Mouse (Mus musculus) heart, embryonic 10.5 days (tissue): ENCODE data around the gene Mtif2. TPM values are rescaled to one million over a fixed set of nuclear protein-coding genes. Genes with fewer than 3 reads are reported as not detected.
A peak's percentile ranks its signal among the peaks of the same experiment; 100 is the strongest.

Source experiments
- DNase-seq: peaks from one replicate; pipeline ENCODE4 v3.0.0-alpha.2; 2017; ENCODE audit warnings: low spot score
- H3K27ac ChIP-seq: fragments of 300-500 bp; sonication (generic); 2 replicates; pipeline ENCODE4 v1.5.1; 2016; ENCODE audit warnings: mild to moderate bottlenecking
- H3K27me3 ChIP-seq: fragments of 300-500 bp; sonication (generic); 2 replicates; pipeline ENCODE4 v1.6.1; 2016; ENCODE audit warnings: mild to moderate bottlenecking; ENCODE audit not compliant: poor library complexity, insufficient read depth, severe bottlenecking
- H3K36me3 ChIP-seq: fragments of 300-500 bp; sonication (generic); 2 replicates; pipeline ENCODE4 v1.6.1; 2016; ENCODE audit warnings: mild to moderate bottlenecking, moderate library complexity
- H3K4me1 ChIP-seq: fragments of 300-500 bp; sonication (generic); 2 replicates; pipeline ENCODE4 v1.6.1; 2016; ENCODE audit warnings: mild to moderate bottlenecking
- H3K4me3 ChIP-seq: fragments of 300-500 bp; sonication (generic); 2 replicates; pipeline ENCODE4 v1.5.1; 2016; ENCODE audit warnings: mild to moderate bottlenecking, moderate library complexity
- H3K9me3 ChIP-seq: fragments of 300-500 bp; sonication (generic); 2 replicates; pipeline ENCODE4 v1.6.1; 2016; ENCODE audit warnings: mild to moderate bottlenecking, moderate library complexity
- WGBS: fragments of 180-500 bp; shearing (Covaris S2); methylation state at CpG from one replicate; pipeline ENCODE4 v1.1.7; 2016; 5-methylcytosine and 5-hydroxymethylcytosine counted together
- polyA plus RNA-seq: library from polyadenylated mRNA; unstranded; fragments of >200 nt; fragmentation: Nextera tagmentation; extraction: Ambion mirVana; gene quantifications from 2 replicates; pipeline ENCODE4 v1.2.1, GENCODE M21; 2016

Gene Mtif2
- 43.2 and 45.5 TPM in 2 replicates for polyA plus RNA-seq

GRCm38 (mm10) chr11:29525988-29526794 lies at the start of gene Mtif2:
Gene Mtif2, plus strand, starts transcription at chr11:29526408.
- Histone ChIP-seq H3K36me3 (peaks cover 13% of the 10 kb centered on the region), H3K27ac (peak within 1 kb of the TSS; percentile 96), H3K4me3 (peak within 1 kb of the TSS; percentile 78), H3K4me1 (peaks cover 8% of the 10 kb centered on the region; the same call in 1 of the 2 replicates), H3K9me3 (no peaks in the 10 kb centered on the region), H3K27me3 (no peaks in the 10 kb centered on the region)
- DNase-seq = peak; percentile 95
- WGBS = 2% methylated on average over 47 of the region's 47 CpGs

DNA sequence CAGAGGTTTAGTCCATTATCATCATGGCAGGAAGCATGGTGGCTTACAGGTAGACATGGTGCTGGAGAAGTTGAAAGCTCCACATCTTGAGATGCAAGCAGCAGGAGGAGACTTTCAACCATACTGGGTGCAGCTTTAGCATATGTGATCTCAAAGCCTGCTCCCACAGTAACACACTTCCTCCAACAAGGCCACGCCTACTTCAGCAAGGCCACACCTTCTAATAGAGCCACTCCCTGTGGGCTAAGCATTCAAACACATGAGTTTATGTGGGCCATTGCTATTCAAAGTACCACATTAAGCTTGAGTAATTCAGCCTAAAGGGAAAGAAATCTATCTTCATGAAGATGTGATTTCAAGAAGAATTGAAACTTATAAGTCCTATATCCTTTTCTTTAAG lies 33.1 kb upstream of the Mtif2 start:
- H3K27ac ChIP-seq = no peak overlapping the region
- DNase-seq = no peak
- no peak overlapping the region for H3K4me3 ChIP-seq
- 83% methylated on average over 1 of the region's 1 CpGs for WGBS
- H3K4me1 ChIP-seq = no peaks in the 10 kb centered on the region
- H3K36me3 ChIP-seq = peaks cover 21% of the 10 kb centered on the region
- H3K9me3 ChIP-seq = no peaks in the 10 kb centered on the region
- no peaks in the 10 kb centered on the region for H3K27me3 ChIP-seq

DNA sequence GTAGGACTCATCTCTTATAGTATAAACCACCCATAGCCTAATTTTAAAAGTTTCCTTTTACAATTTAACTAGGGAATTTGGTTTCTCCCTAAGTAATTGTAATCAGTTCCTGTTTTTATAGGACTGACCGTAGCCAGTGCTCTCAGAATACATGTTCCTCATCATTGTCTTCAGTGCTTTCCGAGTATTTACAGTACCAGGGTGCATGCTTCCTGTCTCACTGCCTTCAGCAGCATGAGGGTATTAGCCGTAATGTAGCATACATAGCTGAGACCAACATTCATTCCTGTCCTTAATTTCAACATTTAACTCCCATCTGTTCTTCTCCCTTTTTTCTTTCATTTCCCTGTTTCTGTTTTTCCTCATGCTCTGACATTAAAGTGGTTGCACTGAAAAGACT lies 29.2 kb upstream of the Mtif2 start:
- Histone ChIP-seq H3K4me1 (no peaks in the 10 kb centered on the region), H3K9me3 (no peaks in the 10 kb centered on the region), H3K27me3 (no peaks in the 10 kb centered on the region), H3K4me3 (no peak overlapping the region), H3K36me3 (peaks cover 34% of the 10 kb centered on the region), H3K27ac (no peak overlapping the region)
- WGBS = 68% methylated on average over 3 of the region's 3 CpGs
- DNase-seq = no peak

- Histone ChIP-seq H3K4me1 (no peaks in the 10 kb centered on the region), H3K36me3 (peaks cover 43% of the 10 kb centered on the region), H3K4me3 (no peak overlapping the region), H3K27ac (no peak overlapping the region), H3K27me3 (no peaks in the 10 kb centered on the region), H3K9me3 (no peaks in the 10 kb centered on the region)
- 84% methylated on average over 10 of the region's 10 CpGs for WGBS
- DNase-seq = no peak
These were observed 22.0 kb upstream of the Mtif2 start for GRCm38 (mm10) chr11:29503948-29504893.

DNA sequence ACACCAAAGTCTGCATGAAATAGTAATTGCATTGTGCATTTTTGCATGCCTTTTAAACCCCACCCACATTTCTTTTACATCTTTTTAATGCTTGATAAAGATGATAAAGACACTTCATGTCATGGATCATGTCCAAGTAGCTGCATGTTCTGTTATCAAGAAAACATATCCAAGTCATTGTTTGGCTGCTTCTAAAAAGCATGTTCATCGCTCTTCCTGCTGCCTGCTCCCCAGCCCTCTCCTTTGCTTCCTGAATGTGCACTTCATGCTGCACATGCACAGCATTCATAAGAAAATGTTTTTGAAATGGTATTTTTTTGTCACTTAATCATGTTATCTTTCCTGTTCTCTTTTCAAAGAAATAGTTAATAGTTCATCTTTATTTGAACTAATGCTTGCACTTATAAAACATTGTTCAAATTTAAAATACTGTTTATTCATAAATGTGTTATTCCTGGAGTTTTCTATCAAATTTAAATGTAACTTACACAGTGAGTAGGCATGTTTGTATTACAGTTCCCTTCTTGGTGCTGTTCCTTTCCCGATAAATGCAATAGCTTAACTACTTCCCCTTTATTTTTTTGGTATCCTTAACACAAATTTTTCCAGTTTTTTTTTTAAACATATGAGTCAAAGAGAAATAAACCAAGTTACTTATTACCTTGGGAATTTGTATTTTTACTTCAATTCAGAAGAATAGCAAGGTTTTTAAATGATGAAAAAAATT lies 21.1 kb upstream of the Mtif2 start:
- 95% methylated on average over 2 of the region's 2 CpGs for WGBS
- Histone ChIP-seq H3K9me3 (no peaks in the 10 kb centered on the region), H3K27ac (no peak overlapping the region), H3K36me3 (peaks cover 38% of the 10 kb centered on the region), H3K27me3 (no peaks in the 10 kb centered on the region), H3K4me1 (no peaks in the 10 kb centered on the region), H3K4me3 (no peak overlapping the region)
- DNase-seq = no peak

GRCm38 (mm10) chr11:29509421-29509820 lies 16.8 kb upstream of the Mtif2 start:
- Histone ChIP-seq H3K4me1 (peaks cover 5% of the 10 kb centered on the region; the same call in 1 of the 2 replicates), H3K36me3 (peaks cover 36% of the 10 kb centered on the region), H3K27me3 (no peaks in the 10 kb centered on the region), H3K27ac (no peak overlapping the region), H3K9me3 (no peaks in the 10 kb centered on the region), H3K4me3 (no peak overlapping the region)
- WGBS = 94% methylated on average over 1 of the region's 1 CpGs
- DNase-seq = no peak

- Histone ChIP-seq H3K4me1 (peaks cover 5% of the 10 kb centered on the region; the same call in 1 of the 2 replicates), H3K4me3 (no peak overlapping the region), H3K9me3 (no peaks in the 10 kb centered on the region), H3K36me3 (peaks cover 19% of the 10 kb centered on the region), H3K27ac (no peak overlapping the region), H3K27me3 (no peaks in the 10 kb centered on the region)
- no peak for DNase-seq
- 89% methylated on average over 4 of the region's 4 CpGs for WGBS
These were observed 13.2 kb upstream of the Mtif2 start for GRCm38 (mm10) chr11:29512818-29513535.

GRCm38 (mm10) chr11:29514325-29514681 lies 11.9 kb upstream of the Mtif2 start:
- peak overlapping the region; percentile 95 for H3K27ac ChIP-seq
- H3K36me3 ChIP-seq = peaks cover 19% of the 10 kb centered on the region
- 25% methylated on average over 10 of the region's 10 CpGs for WGBS
- no peaks in the 10 kb centered on the region for H3K9me3 ChIP-seq
- peaks cover 5% of the 10 kb centered on the region; the same call in 1 of the 2 replicates for H3K4me1 ChIP-seq
- no peaks in the 10 kb centered on the region for H3K27me3 ChIP-seq
- DNase-seq = no peak
- H3K4me3 ChIP-seq = peak overlapping the region; percentile 78

GRCm38 (mm10) chr11:29514682-29515412 lies 11.4 kb upstream of the Mtif2 start, which contains the start of gene Prorsd1:
Gene Prorsd1, minus strand, starts transcription at chr11:29515033.
- Histone ChIP-seq H3K4me1 (peaks cover 5% of the 10 kb centered on the region; the same call in 1 of the 2 replicates), H3K27ac (peak within 1 kb of the TSS; percentile 95)
- WGBS = 3% methylated on average over 40 of the region's 40 CpGs

GRCm38 (mm10) chr11:29538201-29538600 lies 12.0 kb downstream of the Mtif2 start:
- Histone ChIP-seq H3K4me1 (no peaks in the 10 kb centered on the region), H3K27me3 (no peaks in the 10 kb centered on the region), H3K4me3 (no peak overlapping the region), H3K9me3 (no peaks in the 10 kb centered on the region), H3K36me3 (peaks cover 74% of the 10 kb centered on the region), H3K27ac (no peak overlapping the region)
- no peak for DNase-seq
- WGBS = 94% methylated on average over 1 of the region's 1 CpGs

More at GRCm38 (mm10) chr11:29514682-29515412, 11.4 kb upstream of the Mtif2 start, which contains the start of gene Prorsd1:
- Histone ChIP-seq H3K36me3 (peaks cover 19% of the 10 kb centered on the region), H3K27me3 (no peaks in the 10 kb centered on the region), H3K9me3 (no peaks in the 10 kb centered on the region), H3K4me3 (peak within 1 kb of the TSS; percentile 78)
- DNase-seq = peak; percentile 97

- H3K9me3 ChIP-seq = no peaks in the 10 kb centered on the region
- peaks cover 4% of the 10 kb centered on the region; the same call in 1 of the 2 replicates for H3K4me1 ChIP-seq
- DNase-seq = no peak
- no peaks in the 10 kb centered on the region for H3K27me3 ChIP-seq
- H3K36me3 ChIP-seq = peaks cover 61% of the 10 kb centered on the region
- H3K27ac ChIP-seq = no peak overlapping the region
- 89% methylated on average over 3 of the region's 3 CpGs for WGBS
- no peak overlapping the region for H3K4me3 ChIP-seq
These were observed 18.2 kb downstream of the Mtif2 start for GRCm38 (mm10) chr11:29544225-29544945.
